Mouse (Mus musculus) C3H10T1/2 (cell line): ENCODE data around the gene H2-T24. TPM values are rescaled to one million over a fixed set of nuclear protein-coding genes. Genes with fewer than 3 reads are reported as not detected.

Experiments used
- polyA plus RNA-seq, 2 experiments: library from polyadenylated mRNA; unstranded; fragments of >200 nt; fragmentation: generic; extraction: Trizol; gene quantifications; one replicate each; pipeline ENCODE4 v1.2.1; 2012; ENCODE audit warnings: missing spikeins in 2 of 2

H2-T24 gene
- 1 to 10 TPM in 1 of 2 experiments, under 1 TPM in 1; 0.04 to 1.6 TPM for polyA plus RNA-seq

DNA sequence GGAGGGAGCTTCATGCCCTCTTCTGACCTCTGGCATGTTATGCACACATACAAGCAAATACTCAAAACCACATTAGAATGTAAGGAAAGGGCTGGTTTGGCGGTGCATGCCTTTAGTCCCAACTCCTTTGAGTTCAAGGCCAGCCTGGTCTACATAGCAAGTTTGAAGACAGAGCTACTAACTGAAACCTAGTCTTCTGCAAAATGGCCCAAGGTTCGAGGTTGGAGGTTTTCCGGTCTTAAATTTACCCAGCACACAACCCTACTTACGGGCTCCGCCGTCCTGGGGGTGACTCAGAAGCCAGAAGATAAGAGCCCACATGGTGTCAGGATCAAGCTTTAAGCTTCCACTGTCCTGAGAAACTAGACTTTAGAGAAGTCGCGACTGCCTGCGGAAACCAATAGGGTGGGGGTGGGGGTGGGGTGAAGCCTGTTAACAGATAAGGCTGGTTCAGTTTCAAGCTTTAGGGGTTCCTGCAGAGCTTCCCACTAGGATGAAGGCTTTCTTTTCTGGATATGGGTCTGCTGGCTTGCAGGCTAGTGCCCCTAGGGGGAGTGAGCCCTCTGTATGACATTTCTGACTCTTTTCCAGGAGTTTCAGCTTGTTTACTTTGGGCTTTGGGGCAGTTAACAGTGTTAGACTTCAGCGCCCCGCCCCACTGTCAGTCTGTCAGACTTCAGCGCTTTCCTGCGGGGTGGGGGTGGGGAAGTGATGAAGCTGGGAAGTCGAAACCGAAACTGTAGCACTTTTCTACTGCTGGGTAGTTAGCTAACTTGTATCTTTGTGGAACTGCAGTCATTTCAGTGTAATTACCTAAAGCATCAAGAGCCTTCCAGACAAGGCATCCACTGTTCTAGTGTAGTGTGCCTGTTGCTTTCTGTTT is at the start of gene H2-T24:
Gene H2-T24, minus strand, starts transcription at position 370 of the 883 bp plus-strand sequence.

DNA sequence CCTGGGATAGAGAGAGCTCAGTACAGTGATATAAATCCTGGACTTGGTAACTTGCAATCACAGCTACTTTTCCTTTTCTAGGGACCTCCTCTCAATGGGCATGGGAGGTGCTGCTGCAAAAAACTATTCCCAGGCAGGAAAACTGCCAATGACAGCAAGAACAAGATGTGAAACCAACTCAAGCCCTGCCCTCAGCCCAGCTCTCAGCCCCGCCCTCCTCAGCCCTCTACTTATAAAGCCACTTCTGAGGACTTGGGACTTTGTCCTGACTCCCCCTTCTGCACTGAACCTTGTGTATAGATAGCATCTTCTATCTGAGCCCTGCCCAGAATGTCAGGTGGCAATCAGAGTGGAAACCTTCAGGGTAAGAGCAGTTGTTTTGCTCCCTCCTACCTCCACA is 38.0 kb upstream of the H2-T24 start, which contains the start of gene Gm11127:
Gene Gm11127, minus strand, starts transcription at position 10 of the 400 bp plus-strand sequence.

DNA sequence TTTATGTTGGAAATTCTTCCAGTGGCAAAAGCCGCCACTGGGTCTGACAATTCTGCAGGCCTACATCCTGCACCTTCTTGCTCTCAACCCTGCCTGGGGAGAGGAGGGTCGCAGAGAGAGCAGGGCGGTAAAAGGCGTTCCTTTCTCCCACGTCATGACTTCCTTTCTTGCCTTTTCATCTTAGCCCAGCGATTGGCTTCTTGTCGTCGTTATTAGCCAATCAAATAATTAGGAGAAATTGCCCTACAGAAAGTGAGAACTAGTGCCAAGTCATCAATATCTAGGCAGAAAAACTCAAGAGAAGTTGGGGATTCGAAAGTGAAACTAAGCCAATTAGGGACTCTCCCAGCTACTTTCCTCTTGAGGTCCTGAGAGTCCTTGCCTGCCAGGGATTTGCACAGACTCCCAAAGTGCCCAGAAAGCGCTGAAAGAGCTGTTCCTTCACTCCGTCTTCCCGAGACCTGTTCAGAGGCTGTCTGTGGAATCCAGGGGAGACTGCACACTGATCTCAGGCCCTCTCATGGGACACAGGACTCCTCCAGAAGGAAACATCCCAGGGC is 22.3 kb upstream of the H2-T24 start, which contains the start of the genes H2-T22 and Gm6034:
Gene H2-T22, minus strand, starts transcription at position 138 of the 560 bp plus-strand sequence.
Gene Gm6034, plus strand, starts transcription at position 352 of the 560 bp plus-strand sequence.

DNA sequence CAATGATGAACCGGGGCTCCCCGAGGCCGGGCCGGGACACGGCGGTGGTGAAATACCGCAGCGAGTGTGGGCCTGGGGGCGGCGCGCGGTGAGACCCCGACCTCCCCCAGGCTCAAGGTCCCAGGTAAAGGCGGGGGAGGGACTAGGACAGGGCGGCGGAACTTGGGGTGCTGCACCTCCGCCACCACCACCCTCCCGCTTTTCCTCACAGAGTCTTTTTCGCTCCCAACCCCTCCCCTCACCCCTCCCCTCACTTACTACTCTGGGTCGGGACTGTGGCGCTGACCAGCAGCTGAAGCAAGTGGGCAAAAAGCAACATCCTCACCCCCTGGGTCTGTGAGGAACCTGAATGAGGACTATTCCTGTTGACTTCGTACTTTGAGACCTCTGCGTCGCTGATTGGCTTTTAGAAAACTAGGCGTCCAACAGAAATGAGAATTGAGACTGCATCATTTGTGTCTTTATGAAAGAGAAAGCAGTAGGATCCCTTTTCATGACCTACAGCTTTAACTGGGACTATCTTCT is 12.1 kb upstream of the H2-T24 start, which contains the start of gene H2-T23:
Gene H2-T23, minus strand, starts transcription at position 505 of the 525 bp plus-strand sequence.

DNA sequence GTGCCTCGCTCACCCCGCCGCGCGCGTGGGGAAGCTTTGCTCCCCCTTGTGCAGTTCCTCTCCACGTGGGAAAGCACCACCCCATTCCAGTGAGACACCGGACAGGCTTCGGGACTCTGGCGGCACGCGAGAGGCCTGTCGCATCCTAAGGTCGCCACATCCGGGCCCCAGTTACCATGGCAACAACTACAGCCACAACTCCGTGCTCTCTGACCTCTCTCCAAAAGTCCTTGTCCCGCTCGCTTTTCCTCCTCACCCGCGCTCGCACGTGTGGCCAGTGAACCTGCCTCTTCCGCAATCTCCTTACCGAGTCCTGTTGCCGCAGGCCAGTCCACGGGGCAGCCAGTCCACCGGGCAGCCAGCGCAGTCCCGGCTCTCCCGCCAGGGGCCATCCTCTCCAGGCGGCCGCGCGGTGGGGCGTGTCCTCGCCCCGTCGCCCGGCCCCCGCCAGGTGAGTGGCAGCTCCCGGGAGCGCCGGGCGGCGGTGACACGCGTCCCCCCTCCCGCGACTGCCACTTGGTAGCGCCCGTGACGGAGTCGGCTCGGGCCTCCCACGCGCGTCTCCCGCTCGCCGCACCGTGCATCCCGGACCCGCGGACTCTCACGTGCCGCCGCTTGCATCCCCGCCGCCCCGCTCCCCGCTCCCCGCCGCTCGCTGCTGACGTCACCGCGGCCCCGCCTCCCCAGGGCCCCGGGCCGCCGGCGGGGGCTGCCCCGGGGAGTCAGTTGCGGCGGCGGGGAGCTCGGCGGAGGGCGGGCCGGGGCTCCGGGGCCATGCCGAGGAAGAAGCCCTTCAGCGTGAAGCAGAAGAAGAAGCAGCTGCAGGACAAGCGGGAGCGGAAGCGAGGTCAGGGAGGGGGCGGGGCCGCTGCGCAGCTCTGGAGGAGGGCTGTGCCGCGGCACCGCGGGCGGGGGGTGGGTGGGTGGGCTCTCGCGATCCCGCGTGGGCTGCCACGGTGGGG is 40.7 kb downstream of the H2-T24 start, which contains the start of the genes Gnl1 and Prr3:
Gene Gnl1, plus strand, starts transcription at position 451 of the 962 bp plus-strand sequence.
Gene Prr3, minus strand, starts transcription at position 836 of the 962 bp plus-strand sequence.

DNA sequence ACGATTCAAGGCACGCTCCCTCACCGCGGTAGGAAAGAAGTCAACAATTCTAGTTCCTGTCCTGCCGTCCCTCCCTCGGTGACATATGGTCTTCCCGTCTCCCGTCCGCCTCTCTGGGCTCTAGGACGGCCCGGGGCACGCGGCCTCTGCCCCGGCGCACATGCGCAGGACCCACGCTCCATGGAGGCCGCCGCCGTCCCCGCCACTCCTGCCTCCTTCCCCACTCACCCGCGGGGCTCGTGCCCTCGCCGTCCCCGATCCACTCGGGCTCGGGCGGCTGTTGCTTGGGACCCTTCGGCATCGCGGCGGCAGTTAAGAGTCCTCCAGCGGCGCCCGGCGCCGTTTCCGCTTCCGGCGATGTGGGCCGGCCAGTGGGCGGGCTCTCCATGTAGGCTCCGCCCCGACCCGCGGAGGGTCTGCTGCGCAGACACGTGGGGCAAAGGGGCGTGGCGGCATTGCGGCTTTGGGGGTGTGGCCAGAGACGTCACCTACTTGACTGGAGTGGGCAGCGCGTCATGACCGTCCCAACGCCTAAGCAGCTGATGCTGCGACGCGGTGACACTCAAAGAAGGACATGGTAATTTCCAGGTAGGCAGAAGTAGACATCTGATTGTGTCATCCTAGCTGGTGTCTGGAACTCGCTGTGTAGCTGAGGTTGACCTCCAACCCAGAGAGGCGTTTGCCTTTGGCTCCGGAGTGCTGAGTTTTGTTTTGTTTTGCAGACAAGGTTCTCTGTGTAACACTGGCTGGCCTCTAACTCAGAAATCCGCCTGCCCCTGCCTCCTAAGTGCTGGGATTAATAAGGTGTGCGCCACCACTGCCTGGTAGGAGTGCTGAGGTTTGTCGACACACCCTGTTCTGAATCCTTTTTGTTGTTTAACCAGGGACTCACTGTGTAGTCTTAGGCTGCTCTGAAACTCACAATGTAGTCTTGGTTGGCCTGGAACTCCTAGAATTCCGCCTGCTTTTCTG is 50.7 kb downstream of the H2-T24 start, which contains the start of gene Abcf1:
Gene Abcf1, minus strand, starts transcription at position 344 of the 972 bp plus-strand sequence.

Other genes with a start within 250 kb of the H2-T24 start
- gene Ier3, start 198.9 kb downstream of the H2-T24 start, polyA plus RNA-seq = 10 to 100 TPM; 26.7 to 55.4 TPM
- 10 to 100 TPM; 40.2 to 78.8 TPM for gene Flot1, start 197.3 kb downstream of the H2-T24 start, polyA plus RNA-seq
- gene Tubb5, start 182.3 kb downstream of the H2-T24 start, polyA plus RNA-seq = 1,000 to 10,000 TPM; 1,640 to 1,875 TPM
- gene Mdc1, start 179.0 kb downstream of the H2-T24 start, polyA plus RNA-seq = 10 to 100 TPM in 1 of 2 experiments, 1 to 10 TPM in 1; 2.4 to 13.5 TPM
- gene Nrm, start 159.2 kb downstream of the H2-T24 start, polyA plus RNA-seq = 10 to 100 TPM; 24.6 to 60.0 TPM
- 10 to 100 TPM; 72.4 to 92.4 TPM for gene Ppp1r18, start 155.0 kb downstream of the H2-T24 start, polyA plus RNA-seq
- 10 to 100 TPM; 47.9 to 54.5 TPM for gene Dhx16, start 140.7 kb downstream of the H2-T24 start, polyA plus RNA-seq
- gene 2310061I04Rik, start 123.1 kb downstream of the H2-T24 start, polyA plus RNA-seq = 10 to 100 TPM; 23.3 to 41.8 TPM
- 10 to 100 TPM in 1 of 2 experiments, 1 to 10 TPM in 1; 8.0 to 45.3 TPM for gene Atat1, start 110.5 kb downstream of the H2-T24 start, polyA plus RNA-seq
- gene Mrps18b, start 104.2 kb downstream of the H2-T24 start, polyA plus RNA-seq = 100 to 1,000 TPM in 1 of 2 experiments, 10 to 100 TPM in 1; 55.9 to 163 TPM
- gene Ppp1r10, start 104.1 kb downstream of the H2-T24 start, polyA plus RNA-seq = 10 to 100 TPM; 10.4 to 31.4 TPM
- 10 to 100 TPM; 65.7 to 99.3 TPM for gene Abcf1, start 50.8 kb downstream of the H2-T24 start, polyA plus RNA-seq
- 100 to 1,000 TPM in 1 of 2 experiments, 10 to 100 TPM in 1; 64.4 to 105 TPM for gene Gnl1, start 40.7 kb downstream of the H2-T24 start, polyA plus RNA-seq
- 10 to 100 TPM in 1 of 2 experiments, 1 to 10 TPM in 1; 8.0 to 24.8 TPM for gene Prr3, start 40.3 kb downstream of the H2-T24 start, polyA plus RNA-seq
- gene H2-T23, start 12.3 kb upstream of the H2-T24 start, polyA plus RNA-seq = 10 to 100 TPM in 1 of 2 experiments, 1 to 10 TPM in 1; 7.0 to 77.3 TPM
- gene H2-T22, start 22.2 kb upstream of the H2-T24 start, polyA plus RNA-seq = 100 to 1,000 TPM in 1 of 2 experiments, 10 to 100 TPM in 1; 42.8 to 114 TPM
- under 1 TPM in 1 of 2 experiments, not detected in 1; 0.09 TPM for gene Gm6034, start 22.4 kb upstream of the H2-T24 start, polyA plus RNA-seq
- under 1 TPM; 0.08 to 0.39 TPM for gene Gm11127, start 37.8 kb upstream of the H2-T24 start, polyA plus RNA-seq
- not detected for gene Gm19684, start 101.1 kb upstream of the H2-T24 start, polyA plus RNA-seq
- gene Gm7030, start 108.9 kb upstream of the H2-T24 start, polyA plus RNA-seq = not detected
- not detected for gene Gm8909, start 148.0 kb upstream of the H2-T24 start, polyA plus RNA-seq
- not detected for gene H2-T3, start 169.7 kb upstream of the H2-T24 start, polyA plus RNA-seq
- 10 to 100 TPM; 72.2 to 97.7 TPM for gene Rpp21, start 237.5 kb upstream of the H2-T24 start, polyA plus RNA-seq